Mouse (Mus musculus): Measurements from ENCODE around the gene Tln2. TPM values are rescaled to one million over a fixed set of nuclear protein-coding genes. Genes with fewer than 3 reads are reported as not detected.

The Tln2 gene
- polyA plus RNA-seq, 1 experiment from 2014 or later, result 22.9 TPM

GRCm38 (mm10) chr9:67581581-67582280, 22.2 kb upstream of the Tln2 start:
- H3K4me3 ChIP-seq, result no peak overlapping the region
- no peaks in the 10 kb centered on the region for H3K36me3 ChIP-seq
- no peaks in the 10 kb centered on the region for H3K9me3 ChIP-seq
- no peaks in the 10 kb centered on the region for H3K27me3 ChIP-seq (ENCODE audit: insufficient read depth, poor library complexity, severe bottlenecking)
- 0 out of 2 replicates have a peak overlapping the region, but pooled peaks have one; percentile 40 for H3K27ac ChIP-seq
- DNase-seq (ENCODE audit: low spot score), result no peak
- H3K4me1 ChIP-seq (replicated peaks), result peaks cover 11% of the 10 kb centered on the region
- WGBS, result 84% methylated on average over 10 of the region's 10 CpGs

GRCm38 (mm10) chr9:67579541-67579940, 20.0 kb upstream of the Tln2 start:
- Histone ChIP-seq H3K27me3 (ENCODE audit: insufficient read depth, poor library complexity, severe bottlenecking) (no peaks in the 10 kb centered on the region), H3K36me3 (no peaks in the 10 kb centered on the region), H3K27ac (no peak overlapping the region), H3K4me3 (no peak overlapping the region), H3K9me3 (no peaks in the 10 kb centered on the region), H3K4me1 (replicated peaks) (peaks cover 16% of the 10 kb centered on the region)
- 82% methylated on average over 1 of the region's 1 CpGs for WGBS
- no peak for DNase-seq (ENCODE audit: low spot score)

DNA sequence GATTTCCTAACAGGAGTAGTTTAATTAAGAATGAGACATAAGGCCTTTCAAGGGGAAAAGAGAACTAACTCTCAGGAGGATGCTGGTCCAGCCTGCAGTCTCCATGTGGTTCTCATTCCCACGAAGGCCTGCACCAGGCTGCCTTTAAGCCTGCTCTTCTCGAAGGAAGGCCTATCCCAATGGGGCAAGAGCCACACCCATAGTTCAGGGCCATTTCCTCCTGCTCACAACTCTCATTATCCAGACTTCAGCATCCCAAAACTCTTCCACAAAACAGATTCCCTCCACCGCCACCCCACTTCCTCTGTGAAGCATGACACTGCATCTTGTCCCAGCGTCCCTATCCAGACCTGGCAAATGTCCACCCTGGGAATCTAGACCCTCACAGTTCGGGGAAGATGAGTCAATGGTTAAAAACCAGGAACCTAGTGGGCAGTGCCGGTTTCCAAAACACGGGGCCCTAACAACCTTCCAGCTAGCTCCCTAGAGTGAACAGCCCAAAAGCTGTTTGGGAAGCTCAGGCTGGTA, 15.3 kb upstream of the Tln2 start:
- H3K9me3 ChIP-seq, result no peaks in the 10 kb centered on the region
- no peaks in the 10 kb centered on the region for H3K36me3 ChIP-seq
- H3K27ac ChIP-seq, result 0 out of 2 replicates have a peak overlapping the region, but pooled peaks have one; percentile 0
- no peaks in the 10 kb centered on the region for H3K27me3 ChIP-seq (ENCODE audit: insufficient read depth, poor library complexity, severe bottlenecking)
- no peak overlapping the region for H3K4me3 ChIP-seq
- DNase-seq (ENCODE audit: low spot score), result no peak
- peaks cover 31% of the 10 kb centered on the region for H3K4me1 ChIP-seq (replicated peaks)
- 80% methylated on average over 7 of the region's 7 CpGs for WGBS

- 47% methylated on average over 3 of the region's 3 CpGs for WGBS
- Histone ChIP-seq H3K4me3 (no peak overlapping the region), H3K27me3 (ENCODE audit: insufficient read depth, poor library complexity, severe bottlenecking) (no peaks in the 10 kb centered on the region), H3K9me3 (no peaks in the 10 kb centered on the region), H3K27ac (peak overlapping the region; percentile 62), H3K4me1 (replicated peaks) (peaks cover 28% of the 10 kb centered on the region), H3K36me3 (no peaks in the 10 kb centered on the region)
- DNase-seq (ENCODE audit: low spot score), result peak; percentile 8
Measured at GRCm38 (mm10) chr9:67573683-67573979, 14.1 kb upstream of the Tln2 start.

GRCm38 (mm10) chr9:67572790-67573682, 13.5 kb upstream of the Tln2 start:
- H3K27ac ChIP-seq, result peak overlapping the region; percentile 62
- H3K9me3 ChIP-seq, result no peaks in the 10 kb centered on the region
- H3K27me3 ChIP-seq (ENCODE audit: insufficient read depth, poor library complexity, severe bottlenecking), result no peaks in the 10 kb centered on the region
- peak; percentile 7 for DNase-seq (ENCODE audit: low spot score)
- no peak overlapping the region for H3K4me3 ChIP-seq
- 39% methylated on average over 10 of the region's 10 CpGs for WGBS
- H3K36me3 ChIP-seq, result no peaks in the 10 kb centered on the region
- peaks cover 28% of the 10 kb centered on the region for H3K4me1 ChIP-seq (replicated peaks)

DNA sequence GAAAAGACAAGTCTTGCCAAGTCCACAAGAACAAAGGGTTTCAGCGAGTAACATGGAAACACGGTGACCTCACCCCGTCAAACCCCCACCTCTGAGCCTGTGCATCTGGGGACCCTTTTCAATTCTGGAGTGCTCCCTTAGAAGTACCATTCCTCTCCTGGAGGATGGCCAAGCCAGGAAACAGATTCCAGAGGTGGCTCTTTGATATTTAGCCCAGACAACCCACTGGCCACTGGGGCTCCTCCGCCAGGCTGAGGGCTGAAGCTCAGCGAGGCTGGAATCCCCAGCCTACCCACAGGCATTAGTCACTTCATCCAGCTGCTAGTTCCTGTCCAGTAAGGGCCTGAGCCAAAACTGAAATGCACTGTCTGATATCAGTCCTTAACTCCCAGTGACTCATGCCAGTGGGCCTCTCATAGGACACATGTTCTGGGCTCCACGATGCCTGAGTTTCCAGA, 6.3 kb upstream of the Tln2 start:
- no peak for DNase-seq (ENCODE audit: low spot score)
- H3K4me1 ChIP-seq (replicated peaks), result no peaks in the 10 kb centered on the region
- H3K36me3 ChIP-seq, result no peaks in the 10 kb centered on the region
- H3K27me3 ChIP-seq (ENCODE audit: insufficient read depth, poor library complexity, severe bottlenecking), result no peaks in the 10 kb centered on the region
- H3K9me3 ChIP-seq, result no peaks in the 10 kb centered on the region
- H3K27ac ChIP-seq, result no peak overlapping the region
- 90% methylated on average over 6 of the region's 6 CpGs for WGBS
- no peak overlapping the region for H3K4me3 ChIP-seq

- no peak for DNase-seq (ENCODE audit: low spot score)
- H3K9me3 ChIP-seq, result peaks cover 3% of the 10 kb centered on the region; the same call in 1 of the 2 replicates
- H3K27ac ChIP-seq, result peak overlapping the region; percentile 73
- no peak overlapping the region for H3K4me3 ChIP-seq
- peaks cover 9% of the 10 kb centered on the region for H3K36me3 ChIP-seq
- 85% methylated on average over 8 of the region's 8 CpGs for WGBS
- no peaks in the 10 kb centered on the region for H3K27me3 ChIP-seq (ENCODE audit: insufficient read depth, poor library complexity, severe bottlenecking)
- H3K4me1 ChIP-seq (replicated peaks), result peaks cover 23% of the 10 kb centered on the region
Measured at GRCm38 (mm10) chr9:67549811-67550501, 9.5 kb downstream of the Tln2 start.

DNA sequence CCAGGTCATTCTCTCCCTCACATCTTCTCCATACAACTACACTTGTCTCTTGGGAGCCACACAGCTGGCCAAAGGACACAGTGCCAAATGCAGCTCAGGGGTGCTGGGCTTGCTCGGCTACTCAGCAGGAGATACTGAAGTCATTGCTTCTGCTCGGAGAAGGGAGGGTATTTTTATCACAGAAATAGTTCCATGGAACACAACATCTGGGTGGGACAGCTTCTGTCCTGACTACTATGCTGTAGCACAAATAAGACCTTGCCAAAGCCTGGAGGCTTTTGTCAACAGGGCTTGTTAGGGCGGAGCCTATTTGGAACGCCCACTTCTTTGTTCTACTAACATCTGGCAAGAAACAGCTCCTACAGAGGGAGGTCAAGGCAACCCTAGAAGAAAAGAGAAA, 10.2 kb downstream of the Tln2 start:
- peaks cover 9% of the 10 kb centered on the region for H3K36me3 ChIP-seq
- WGBS, result 16% methylated on average over 4 of the region's 4 CpGs
- DNase-seq (ENCODE audit: low spot score), result peak; percentile 42
- H3K4me3 ChIP-seq, result no peak overlapping the region
- peaks cover 23% of the 10 kb centered on the region for H3K4me1 ChIP-seq (replicated peaks)
- peak overlapping the region; percentile 73 for H3K27ac ChIP-seq
- no peaks in the 10 kb centered on the region for H3K27me3 ChIP-seq (ENCODE audit: insufficient read depth, poor library complexity, severe bottlenecking)
- H3K9me3 ChIP-seq, result peaks cover 3% of the 10 kb centered on the region; the same call in 1 of the 2 replicates

DNA sequence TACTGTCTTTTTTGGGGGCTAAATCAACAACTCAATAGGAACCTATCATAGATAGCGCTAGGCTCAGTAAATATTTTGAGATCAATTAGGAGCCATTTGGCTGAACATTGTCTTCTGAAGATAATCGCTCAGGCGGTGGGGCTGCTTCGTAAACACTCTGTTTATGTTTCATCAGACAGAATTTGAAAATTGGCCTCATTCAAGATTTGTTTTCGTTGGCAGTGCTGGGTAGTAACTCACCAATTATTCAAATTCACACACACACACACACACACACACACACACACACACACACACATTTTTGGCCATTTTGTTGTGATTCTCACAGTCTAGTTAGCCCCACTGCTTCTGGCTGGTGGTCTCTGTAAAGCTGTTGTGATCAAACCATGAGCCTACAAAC, 12.9 kb downstream of the Tln2 start:
- H3K4me1 ChIP-seq (replicated peaks), result peaks cover 31% of the 10 kb centered on the region
- no peak for DNase-seq (ENCODE audit: low spot score)
- no peaks in the 10 kb centered on the region for H3K27me3 ChIP-seq (ENCODE audit: insufficient read depth, poor library complexity, severe bottlenecking)
- H3K27ac ChIP-seq, result no peak overlapping the region
- no peak overlapping the region for H3K4me3 ChIP-seq
- no peaks in the 10 kb centered on the region; the same call in 1 of the 2 replicates for H3K36me3 ChIP-seq
- no peaks in the 10 kb centered on the region for H3K9me3 ChIP-seq
- 92% methylated on average over 5 of the region's 5 CpGs for WGBS

DNA sequence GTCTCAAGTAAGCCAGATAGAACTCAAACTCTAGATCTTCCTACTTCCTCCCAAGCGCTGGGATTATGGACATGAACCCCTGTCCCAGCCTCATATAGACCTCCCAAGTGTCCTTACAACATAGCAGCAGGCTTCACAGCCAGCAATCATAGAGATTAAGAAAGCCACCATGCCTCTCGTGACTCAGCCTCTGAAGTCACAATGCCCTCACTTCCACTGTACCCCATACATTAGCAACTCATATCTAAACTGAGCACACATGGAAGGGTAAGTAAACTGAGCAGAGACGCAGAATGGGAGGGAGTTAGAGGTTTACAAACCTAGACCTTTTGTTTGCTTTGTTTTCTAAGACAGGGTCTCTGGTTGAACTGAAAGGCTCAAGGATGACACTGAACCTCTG, 13.7 kb downstream of the Tln2 start:
- WGBS, result 83% methylated on average over 3 of the region's 3 CpGs
- Histone ChIP-seq H3K27ac (no peak overlapping the region), H3K27me3 (ENCODE audit: insufficient read depth, poor library complexity, severe bottlenecking) (no peaks in the 10 kb centered on the region), H3K9me3 (no peaks in the 10 kb centered on the region), H3K36me3 (no peaks in the 10 kb centered on the region), H3K4me3 (no peak overlapping the region), H3K4me1 (replicated peaks) (peaks cover 39% of the 10 kb centered on the region)
- no peak for DNase-seq (ENCODE audit: low spot score)

GRCm38 (mm10) chr9:67544783-67545182, 14.7 kb downstream of the Tln2 start:
- Histone ChIP-seq H3K4me3 (no peak overlapping the region), H3K36me3 (no peaks in the 10 kb centered on the region), H3K27me3 (ENCODE audit: insufficient read depth, poor library complexity, severe bottlenecking) (no peaks in the 10 kb centered on the region), H3K27ac (no peak overlapping the region), H3K4me1 (replicated peaks) (peaks cover 44% of the 10 kb centered on the region), H3K9me3 (no peaks in the 10 kb centered on the region)
- DNase-seq (ENCODE audit: low spot score), result no peak
- WGBS, result 84% methylated on average over 7 of the region's 7 CpGs

- H3K4me3 ChIP-seq, result no peak overlapping the region
- H3K9me3 ChIP-seq, result no peaks in the 10 kb centered on the region
- no peaks in the 10 kb centered on the region for H3K27me3 ChIP-seq (ENCODE audit: insufficient read depth, poor library complexity, severe bottlenecking)
- no peaks in the 10 kb centered on the region for H3K36me3 ChIP-seq
- DNase-seq (ENCODE audit: low spot score), result no peak
- 86% methylated on average over 8 of the region's 8 CpGs for WGBS
- H3K27ac ChIP-seq, result peak overlapping the region; percentile 40; the same call in 1 of the 2 replicates
- H3K4me1 ChIP-seq (replicated peaks), result peaks cover 36% of the 10 kb centered on the region
Measured at GRCm38 (mm10) chr9:67541948-67542347, 17.6 kb downstream of the Tln2 start.
